Mouse (Mus musculus): ENCODE results near the gene Ctu2. TPM values are rescaled to one million over a fixed set of nuclear protein-coding genes. Genes with fewer than 3 reads are reported as not detected.

Ctu2 gene
- polyA plus RNA-seq (2015; fragmentation: Nextera tagmentation; extraction: Ambion mirVana) = 12.4 and 13.1 TPM in 2 replicates

DNA sequence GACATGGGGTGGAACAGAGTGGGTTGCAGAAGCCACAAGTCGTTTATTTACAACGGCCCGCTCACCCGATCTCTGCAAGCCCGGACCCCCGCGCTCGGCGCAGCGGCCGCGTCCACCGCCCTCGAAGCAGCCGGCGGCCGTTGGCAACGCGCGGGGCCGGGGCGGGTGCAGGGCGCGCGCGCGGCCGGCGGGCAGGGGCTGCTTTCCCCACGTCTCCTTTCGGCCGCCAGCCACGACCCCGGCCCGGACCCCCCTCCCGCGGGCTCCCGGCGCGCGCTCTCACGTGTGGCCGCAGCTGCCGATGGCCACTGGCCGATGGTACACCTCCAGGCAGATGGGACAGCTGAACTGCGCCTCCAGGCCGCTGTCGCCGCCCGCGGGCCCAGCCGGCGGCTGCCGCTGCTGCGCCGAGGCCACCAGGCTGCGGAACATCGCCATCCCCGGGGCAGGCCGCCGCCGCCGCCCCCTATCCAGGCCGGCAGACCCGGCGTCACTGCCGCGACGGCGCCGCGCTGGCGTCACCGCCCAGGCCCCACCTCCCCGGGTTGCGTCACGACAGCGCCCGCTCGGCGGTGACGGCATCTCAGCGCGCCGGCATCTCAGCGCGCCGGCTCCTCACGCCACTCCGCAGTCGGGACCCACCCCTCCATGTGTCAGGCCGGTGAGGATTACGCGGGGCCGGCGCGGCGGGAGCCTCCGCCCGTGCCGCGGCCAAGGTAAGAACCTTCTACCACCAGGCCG, at the start of gene Ctu2, which contains the start of gene Rnf166:
Gene Ctu2 (plus strand): TSS at position 564 of the 741 bp plus-strand sequence.
Gene Rnf166 (minus strand): TSS at position 485 of the 741 bp plus-strand sequence.
- peak within 1 kb of the TSS; percentile 97 for H3K4me2 ChIP-seq
- WGBS (ENCODE audit: insufficient replicate concordance) = under 1% methylated on average over 102 of the region's 103 CpGs
- H3K36me3 ChIP-seq (replicated peaks) = peaks cover 40% of the 10 kb centered on the region
- H3K27ac ChIP-seq (replicated peaks) = peak within 1 kb of the TSS; percentile 83
- H3K27me3 ChIP-seq = no peaks in the 10 kb centered on the region
- ATAC-seq (ENCODE audit: insufficient read depth) = peak; percentile 81
- peak within 1 kb of the TSS; percentile 97 for H3K4me3 ChIP-seq (replicated peaks)
- no peaks in the 10 kb centered on the region for H3K9me3 ChIP-seq (replicated peaks)
- peaks cover 49% of the 10 kb centered on the region for H3K4me1 ChIP-seq (replicated peaks)
- peak within 1 kb of the TSS; percentile 87 for H3K9ac ChIP-seq

- no peak overlapping the region for H3K27ac ChIP-seq (replicated peaks)
- no peak for ATAC-seq (ENCODE audit: insufficient read depth)
- no peak overlapping the region for H3K4me3 ChIP-seq (replicated peaks)
- H3K4me2 ChIP-seq = no peak overlapping the region
- no peaks in the 10 kb centered on the region for H3K9me3 ChIP-seq (replicated peaks)
- H3K9ac ChIP-seq = no peak overlapping the region
- H3K4me1 ChIP-seq (replicated peaks) = peaks cover 18% of the 10 kb centered on the region
- WGBS (ENCODE audit: insufficient replicate concordance) = 45% methylated on average over 9 of the region's 9 CpGs
- no peaks in the 10 kb centered on the region for H3K27me3 ChIP-seq
- 0 out of 2 replicates have a peak, but pooled peaks cover 24% of the 10 kb centered on the region for H3K36me3 ChIP-seq (replicated peaks)
Measured at GRCm38 (mm10) chr8:122426145-122426544, 49.8 kb upstream of the Ctu2 start.

GRCm38 (mm10) chr8:122427607-122428006, 48.3 kb upstream of the Ctu2 start:
- Histone ChIP-seq H3K4me1 (replicated peaks) (peaks cover 27% of the 10 kb centered on the region), H3K4me2 (no peak overlapping the region), H3K36me3 (replicated peaks) (0 out of 2 replicates have a peak, but pooled peaks cover 24% of the 10 kb centered on the region), H3K27me3 (peaks cover 11% of the 10 kb centered on the region; the same call in 1 of the 2 replicates), H3K9ac (no peak overlapping the region), H3K27ac (replicated peaks) (no peak overlapping the region), H3K4me3 (replicated peaks) (no peak overlapping the region), H3K9me3 (replicated peaks) (no peaks in the 10 kb centered on the region)
- 69% methylated on average over 7 of the region's 7 CpGs for WGBS (ENCODE audit: insufficient replicate concordance)
- ATAC-seq (ENCODE audit: insufficient read depth) = no peak

- Histone ChIP-seq H3K9me3 (replicated peaks) (no peaks in the 10 kb centered on the region), H3K27me3 (peaks cover 14% of the 10 kb centered on the region; the same call in 1 of the 2 replicates), H3K4me1 (replicated peaks) (peaks cover 33% of the 10 kb centered on the region), H3K4me2 (no peak overlapping the region), H3K4me3 (replicated peaks) (no peak overlapping the region), H3K36me3 (replicated peaks) (0 out of 2 replicates have a peak, but pooled peaks cover 23% of the 10 kb centered on the region), H3K9ac (no peak overlapping the region), H3K27ac (replicated peaks) (no peak overlapping the region)
- no peak for ATAC-seq (ENCODE audit: insufficient read depth)
- 44% methylated on average over 9 of the region's 9 CpGs for WGBS (ENCODE audit: insufficient replicate concordance)
Measured at GRCm38 (mm10) chr8:122428163-122428562, 47.8 kb upstream of the Ctu2 start.

GRCm38 (mm10) chr8:122430058-122430636, 45.8 kb upstream of the Ctu2 start:
- peak; percentile 10; the same call in 1 of the 2 replicates for ATAC-seq (ENCODE audit: insufficient read depth)
- H3K27me3 ChIP-seq = peaks cover 14% of the 10 kb centered on the region; the same call in 1 of the 2 replicates
- H3K27ac ChIP-seq (replicated peaks) = peak overlapping the region; percentile 81; the same call in 1 of the 2 replicates
- H3K36me3 ChIP-seq (replicated peaks) = peaks cover 28% of the 10 kb centered on the region
- WGBS (ENCODE audit: insufficient replicate concordance) = 42% methylated on average over 10 of the region's 10 CpGs
- peak overlapping the region; percentile 75; the same call in 1 of the 2 replicates for H3K4me2 ChIP-seq
- peaks cover 34% of the 10 kb centered on the region for H3K4me1 ChIP-seq (replicated peaks)
- H3K9me3 ChIP-seq (replicated peaks) = no peaks in the 10 kb centered on the region
- no peak overlapping the region for H3K4me3 ChIP-seq (replicated peaks)
- no peak overlapping the region for H3K9ac ChIP-seq

DNA sequence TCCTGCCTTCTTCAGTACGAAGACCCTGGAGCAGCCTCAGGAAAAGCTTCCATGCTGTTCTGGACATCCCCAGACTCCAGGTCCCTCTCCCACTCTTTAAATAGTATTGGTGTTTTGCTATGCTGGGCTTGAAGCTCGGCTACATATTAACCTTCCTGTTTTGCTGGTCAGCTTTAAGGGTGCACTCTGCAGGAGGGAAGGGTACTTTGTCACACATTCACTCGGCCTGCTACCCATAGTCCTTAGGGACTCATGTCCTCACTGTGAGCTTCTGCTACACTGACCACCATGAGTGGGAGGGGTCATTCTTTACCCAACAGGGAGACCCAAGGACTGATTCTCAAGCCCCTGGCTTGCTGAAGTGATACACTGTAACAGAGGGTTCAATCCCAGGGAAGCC, 45.3 kb upstream of the Ctu2 start:
- H3K27ac ChIP-seq (replicated peaks) = peak overlapping the region; percentile 81; the same call in 1 of the 2 replicates
- no peak overlapping the region for H3K9ac ChIP-seq
- H3K4me2 ChIP-seq = peak overlapping the region; percentile 75
- no peak for ATAC-seq (ENCODE audit: insufficient read depth)
- peaks cover 14% of the 10 kb centered on the region; the same call in 1 of the 2 replicates for H3K27me3 ChIP-seq
- 43% methylated on average over 3 of the region's 3 CpGs for WGBS (ENCODE audit: insufficient replicate concordance)
- H3K9me3 ChIP-seq (replicated peaks) = 0 out of 2 replicates have a peak, but pooled peaks cover 4% of the 10 kb centered on the region
- H3K36me3 ChIP-seq (replicated peaks) = peaks cover 33% of the 10 kb centered on the region
- peaks cover 34% of the 10 kb centered on the region for H3K4me1 ChIP-seq (replicated peaks)
- H3K4me3 ChIP-seq (replicated peaks) = no peak overlapping the region

DNA sequence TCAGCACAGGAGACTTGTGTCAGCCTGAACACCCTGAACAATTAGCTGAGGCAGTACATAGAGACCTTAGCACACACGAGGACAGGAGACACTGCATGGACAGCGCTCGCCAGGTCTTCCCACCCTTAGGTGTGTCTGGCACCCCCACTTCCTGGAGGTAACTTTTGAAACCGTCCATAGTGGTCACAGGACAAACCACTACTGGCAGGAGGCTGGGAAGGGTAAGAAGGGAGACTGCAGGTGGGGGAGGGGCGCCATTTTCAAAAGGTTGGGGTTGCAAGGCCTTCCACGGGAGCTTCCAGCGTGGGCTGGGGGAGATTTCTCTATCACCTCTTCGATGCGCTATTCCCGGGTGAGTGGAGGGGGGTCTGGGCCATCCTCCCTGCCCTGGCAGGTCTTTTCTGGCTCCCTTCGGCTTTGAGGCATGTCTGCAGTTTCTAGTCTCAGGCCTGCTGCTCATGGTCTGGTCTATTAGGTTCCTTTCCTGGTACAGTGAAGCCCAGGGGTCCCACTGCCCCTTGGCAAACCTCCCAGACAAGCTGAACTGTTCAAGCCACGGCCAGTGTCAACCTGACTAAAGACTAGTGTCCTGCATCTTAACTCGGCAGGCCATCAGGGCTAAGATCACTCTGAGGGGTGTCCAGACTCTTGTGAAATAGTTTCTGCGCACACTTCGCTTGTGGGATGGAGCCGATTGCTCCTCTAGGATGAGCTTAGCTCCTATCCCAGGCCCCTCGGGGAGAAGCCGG, 44.1 kb upstream of the Ctu2 start:
- Histone ChIP-seq H3K9me3 (replicated peaks) (0 out of 2 replicates have a peak, but pooled peaks cover 4% of the 10 kb centered on the region), H3K27ac (replicated peaks) (peak overlapping the region; percentile 81), H3K27me3 (peaks cover 14% of the 10 kb centered on the region; the same call in 1 of the 2 replicates), H3K4me2 (peak overlapping the region; percentile 75), H3K4me3 (replicated peaks) (peak overlapping the region; percentile 61), H3K36me3 (replicated peaks) (peaks cover 34% of the 10 kb centered on the region), H3K9ac (peak overlapping the region; percentile 52), H3K4me1 (replicated peaks) (peaks cover 40% of the 10 kb centered on the region)
- ATAC-seq (ENCODE audit: insufficient read depth) = no peak; the same call in 1 of the 2 replicates
- WGBS (ENCODE audit: insufficient replicate concordance) = 16% methylated on average over 18 of the region's 18 CpGs

DNA sequence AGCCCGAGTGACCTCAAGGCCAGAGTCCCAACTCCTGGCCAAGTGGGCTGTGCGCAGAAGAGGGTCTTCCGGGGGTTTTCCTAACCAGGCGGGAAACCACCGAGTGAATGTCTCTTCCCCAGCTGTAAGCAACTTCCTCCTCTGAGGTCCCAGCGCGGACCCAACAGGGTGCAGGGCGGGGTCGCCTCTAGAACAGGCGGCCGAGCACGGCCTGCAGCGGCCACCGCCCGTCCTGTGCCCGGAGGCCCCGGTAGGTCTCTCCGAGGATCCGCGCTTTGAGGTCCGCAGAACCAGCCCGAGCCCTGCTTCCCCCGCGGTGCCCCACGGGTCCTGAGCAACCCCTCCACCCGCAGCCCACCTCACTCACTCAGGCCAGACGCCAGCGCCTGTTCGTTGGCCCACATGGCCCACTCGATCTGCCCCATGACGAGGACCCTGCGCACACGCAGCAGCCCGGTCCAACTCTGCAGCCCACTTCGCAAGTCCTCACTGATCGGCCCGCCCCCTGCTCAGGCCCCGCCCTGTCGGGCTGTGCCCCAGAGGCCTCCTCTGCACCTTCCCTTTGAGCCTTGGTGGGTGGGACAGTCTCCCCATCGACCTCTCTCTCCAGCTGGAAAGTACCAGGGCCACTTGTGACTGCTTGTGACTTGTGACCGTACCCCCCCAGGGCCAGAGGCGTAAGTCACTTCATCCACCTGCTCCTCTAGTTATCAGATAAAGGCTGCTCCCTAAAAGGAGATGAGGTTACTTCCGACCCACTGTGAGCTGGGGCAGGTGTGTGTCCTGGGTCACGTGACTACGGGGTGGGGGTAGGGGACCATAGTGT, 43.3 kb upstream of the Ctu2 start, which contains the start of gene Cyba:
Gene Cyba (minus strand): TSS at position 488 of the 826 bp plus-strand sequence.
- peak within 1 kb of the TSS; percentile 81 for H3K27ac ChIP-seq (replicated peaks)
- peak within 1 kb of the TSS; percentile 61 for H3K4me3 ChIP-seq (replicated peaks)
- peaks cover 14% of the 10 kb centered on the region; the same call in 1 of the 2 replicates for H3K27me3 ChIP-seq
- H3K4me1 ChIP-seq (replicated peaks) = peaks cover 44% of the 10 kb centered on the region
- peak; percentile 67 for ATAC-seq (ENCODE audit: insufficient read depth)
- 0 out of 2 replicates have a peak, but pooled peaks cover 4% of the 10 kb centered on the region for H3K9me3 ChIP-seq (replicated peaks)
- peak within 1 kb of the TSS; percentile 75 for H3K4me2 ChIP-seq
- H3K36me3 ChIP-seq (replicated peaks) = peaks cover 37% of the 10 kb centered on the region
- peak within 1 kb of the TSS; percentile 52 for H3K9ac ChIP-seq
- 2% methylated on average over 45 of the region's 45 CpGs for WGBS (ENCODE audit: insufficient replicate concordance)

GRCm38 (mm10) chr8:122433269-122433905, 42.6 kb upstream of the Ctu2 start:
- peaks cover 49% of the 10 kb centered on the region for H3K4me1 ChIP-seq (replicated peaks)
- 53% methylated on average over 11 of the region's 11 CpGs for WGBS (ENCODE audit: insufficient replicate concordance)
- peak overlapping the region; percentile 75 for H3K4me2 ChIP-seq
- no peak for ATAC-seq (ENCODE audit: insufficient read depth)
- H3K27ac ChIP-seq (replicated peaks) = no peak overlapping the region
- 0 out of 2 replicates have a peak, but pooled peaks cover 4% of the 10 kb centered on the region for H3K9me3 ChIP-seq (replicated peaks)
- peaks cover 43% of the 10 kb centered on the region for H3K36me3 ChIP-seq (replicated peaks)
- peak overlapping the region; percentile 61 for H3K4me3 ChIP-seq (replicated peaks)
- H3K9ac ChIP-seq = 0 out of 2 replicates have a peak overlapping the region, but pooled peaks have one; percentile 13
- H3K27me3 ChIP-seq = peaks cover 14% of the 10 kb centered on the region; the same call in 1 of the 2 replicates

Data from liver, embryonic 15.5 days (tissue).